Mouse (Mus musculus) frontal cortex, postnatal 10 days (tissue): Measurements from ENCODE around the gene Apol9b.
"Not testable (repeated sequence)": the region's sequence is repeated elsewhere in the genome, so short reads cannot be mapped to it uniquely, and the experiment has no call there.

Experiments used
- DNase-seq, 2 experiments: peaks; one replicate each; pipeline ENCODE4 v3.0.0; 2022; ENCODE audit warnings: low spot score in 2 of 2, mixed read lengths in 1 of 2

Apol9b gene

GRCm38 (mm10) chr15:77728739-77729138 lies at the start of gene Apol9b:
TSS of gene Apol9b (plus strand) at chr15:77729039.
- not testable (repeated sequence) for DNase-seq

GRCm38 (mm10) chr15:77683944-77684343 lies 44.9 kb upstream of the Apol9b start:
- peak in 1 of 2 experiments; percentile 8 for DNase-seq

- not testable (repeated sequence) for DNase-seq
Observed at GRCm38 (mm10) chr15:77691532-77692311, 37.1 kb upstream of the Apol9b start.

- DNase-seq = not testable (repeated sequence)
Observed at GRCm38 (mm10) chr15:77694687-77695295, 34.0 kb upstream of the Apol9b start.

GRCm38 (mm10) chr15:77698656-77699055 lies 30.2 kb upstream of the Apol9b start, which contains the start of gene Apol7e:
TSS of gene Apol7e (plus strand) at chr15:77698857.
- not testable (repeated sequence) for DNase-seq

GRCm38 (mm10) chr15:77705306-77705705 lies 23.5 kb upstream of the Apol9b start:
- not testable (repeated sequence) for DNase-seq

- not testable (repeated sequence) for DNase-seq
Observed at GRCm38 (mm10) chr15:77708936-77709335, 19.9 kb upstream of the Apol9b start.

GRCm38 (mm10) chr15:77718240-77718639 lies 10.6 kb upstream of the Apol9b start:
- not testable (repeated sequence) for DNase-seq

GRCm38 (mm10) chr15:77721509-77721908 lies 7.3 kb upstream of the Apol9b start:
- not testable (repeated sequence) for DNase-seq

- DNase-seq = not testable (repeated sequence)
Observed at GRCm38 (mm10) chr15:77724208-77724911, 4.5 kb upstream of the Apol9b start.

GRCm38 (mm10) chr15:77725393-77726020 lies 3.3 kb upstream of the Apol9b start:
- not testable (repeated sequence) for DNase-seq

GRCm38 (mm10) chr15:77727139-77727538 lies 1.7 kb upstream of the Apol9b start:
- DNase-seq = not testable (repeated sequence)

GRCm38 (mm10) chr15:77727745-77728144 lies 1.1 kb upstream of the Apol9b start:
- not testable (repeated sequence) for DNase-seq

- DNase-seq = no peak
Observed at GRCm38 (mm10) chr15:77731605-77732004, 2.8 kb downstream of the Apol9b start.

GRCm38 (mm10) chr15:77732851-77733250 lies 4.0 kb downstream of the Apol9b start:
- DNase-seq = not testable (repeated sequence)

GRCm38 (mm10) chr15:77733380-77733779 lies 4.5 kb downstream of the Apol9b start:
- not testable (repeated sequence) for DNase-seq

GRCm38 (mm10) chr15:77733903-77734302 lies 5.1 kb downstream of the Apol9b start:
- DNase-seq = not testable (repeated sequence)

- DNase-seq = no peak
Observed at GRCm38 (mm10) chr15:77740511-77741297, 11.9 kb downstream of the Apol9b start.

- not testable (repeated sequence) for DNase-seq
Observed at GRCm38 (mm10) chr15:77741556-77741955, 12.7 kb downstream of the Apol9b start.

GRCm38 (mm10) chr15:77744632-77745031 lies 15.8 kb downstream of the Apol9b start:
- no peak for DNase-seq

- DNase-seq = no peak
Observed at GRCm38 (mm10) chr15:77745081-77745480, 16.2 kb downstream of the Apol9b start.
